Mouse (Mus musculus): Measurements from ENCODE around the gene Eno1.

- TF ChIP-seq POLR2A (IDR thresholded peaks at IDR 0.05; ENCODE audit: low read depth, low read length) (no peak), CTCF (conservative IDR thresholded peaks at IDR 0.05; ENCODE audit: insufficient read depth, insufficient read length, low read depth, low read length) (no peak)
These were observed 33.8 kb upstream of the Eno1 start for GRCm38 (mm10) chr4:150202702-150203101.
